Mouse (Mus musculus) G1E (cell line): ENCODE results near the gene Slc25a19. TPM values are rescaled to one million over a fixed set of nuclear protein-coding genes. Genes with fewer than 3 reads are reported as not detected.
"Not testable (repeated sequence)": the region's sequence is repeated elsewhere in the genome, so short reads cannot be mapped to it uniquely, and the experiment has no call there.

Source experiments
- ATAC-seq: 2 replicates; pipeline ENCODE4 v1.8.0; 2016; ENCODE audit warnings: mild to moderate bottlenecking; ENCODE audit not compliant: insufficient number of reproducible peaks, poor library complexity, low FRiP score, severe bottlenecking; ENCODE audit errors: extremely low read depth
- DNase-seq: peaks from one replicate; pipeline ENCODE4 v3.0.0; 2012; ENCODE audit warnings: low spot score
- H3K27me3 ChIP-seq: 2 replicates; pipeline ENCODE4 v1.6.1; 2012; ENCODE audit warnings: mild to moderate bottlenecking, low read length, inconsistent platforms; ENCODE audit not compliant: insufficient read depth
- H3K36me3 ChIP-seq: replicated peaks from 2 replicates; pipeline ENCODE3; 2012; ENCODE audit warnings: mild to moderate bottlenecking, inconsistent platforms
- H3K4me1 ChIP-seq: 2 replicates; pipeline ENCODE4 v1.6.1; 2012; ENCODE audit warnings: low read depth, low read length, inconsistent platforms, mixed read lengths; ENCODE audit not compliant: insufficient read depth
- H3K4me3 ChIP-seq: 2 replicates; pipeline ENCODE4 v1.5.1; 2012; ENCODE audit warnings: low read depth, mild to moderate bottlenecking, inconsistent platforms, low read length, moderate library complexity, mixed read lengths
- H3K9me3 ChIP-seq: replicated peaks from 2 replicates; pipeline ENCODE4 v1.6.1; 2012; ENCODE audit warnings: inconsistent platforms
- CTCF ChIP-seq: IDR thresholded peaks from 2 replicates; pipeline ENCODE4 v1.5.1; 2012; ENCODE audit warnings: low read depth, low read length, inconsistent platforms, mixed read lengths
- GATA1 ChIP-seq: IDR thresholded peaks from 2 replicates; pipeline ENCODE4 v1.6.1; 2012; ENCODE audit warnings: borderline replicate concordance, low read length, inconsistent platforms, mixed read lengths
- GATA2 ChIP-seq: IDR thresholded peaks from 2 replicates; pipeline ENCODE4 v1.6.1; 2012; ENCODE audit warnings: low read depth, low read length, inconsistent platforms, borderline replicate concordance
- POLR2AphosphoS5 ChIP-seq: IDR thresholded peaks from 2 replicates; pipeline ENCODE4 v1.6.1; 2012; ENCODE audit warnings: low read depth, low read length, inconsistent platforms; ENCODE audit not compliant: insufficient replicate concordance
- TAL1 ChIP-seq: conservative IDR thresholded peaks from 2 replicates; pipeline ENCODE4 v1.6.1; 2012; ENCODE audit warnings: low read depth, low read length, inconsistent platforms, mixed read lengths
- polyA plus RNA-seq: library from polyadenylated mRNA; stranded (reverse); fragments of >175 nt; gene quantifications from 2 replicates; pipeline ENCODE4 v1.2.3, GENCODE M21; 2012
- total RNA-seq, 2 experiments: library from RNA; stranded (forward) in 1 of 2; stranded (reverse) in 1 of 2; fragments of 200-1000 nt in 1 of 2; fragments of >200 nt in 1 of 2; fragmentation: Nextera tagmentation in 1 of 2; gene quantifications; 2 replicates each; pipeline ENCODE4 v1.2.3; 2014 to 2017

Slc25a19 gene
- total and polyA plus RNA-seq, 3 experiments, result 19.9 to 26.0 (median 22.3) TPM

GRCm38 (mm10) chr11:115653194-115653593, 25.1 kb upstream of the Slc25a19 start:
- peaks cover 95% of the 10 kb centered on the region for H3K36me3 ChIP-seq

GRCm38 (mm10) chr11:115651680-115652079, 23.6 kb upstream of the Slc25a19 start:
- no peak for TF ChIP-seq GATA1
- no peak for TF ChIP-seq POLR2AphosphoS5
- TF ChIP-seq TAL1, result no peak
- TF ChIP-seq GATA2, result no peak
- no peak for TF ChIP-seq CTCF
- Histone ChIP-seq H3K36me3 (peaks cover 99% of the 10 kb centered on the region), H3K9me3 (no peaks in the 10 kb centered on the region), H3K4me1 (peaks cover 33% of the 10 kb centered on the region), H3K27me3 (no peaks in the 10 kb centered on the region), H3K4me3 (no peak overlapping the region)
- DNase-seq (no peak), ATAC-seq (no peak)

More at GRCm38 (mm10) chr11:115653194-115653593, 25.1 kb upstream of the Slc25a19 start:
- no peaks in the 10 kb centered on the region for H3K27me3 ChIP-seq
- no peak overlapping the region for H3K4me3 ChIP-seq
- ATAC-seq (no peak), DNase-seq (no peak)
- no peaks in the 10 kb centered on the region for H3K9me3 ChIP-seq
- peaks cover 31% of the 10 kb centered on the region for H3K4me1 ChIP-seq
- TF ChIP-seq CTCF (no peak), GATA1 (no peak), POLR2AphosphoS5 (no peak), TAL1 (no peak), GATA2 (no peak)

- no peaks in the 10 kb centered on the region for H3K9me3 ChIP-seq
- TF ChIP-seq TAL1, result no peak
- TF ChIP-seq GATA2, result no peak
- TF ChIP-seq GATA1, result no peak
- TF ChIP-seq CTCF, result no peak
- no peak for TF ChIP-seq POLR2AphosphoS5
- no peak overlapping the region for H3K4me3 ChIP-seq
- peaks cover 97% of the 10 kb centered on the region for H3K36me3 ChIP-seq
- H3K4me1 ChIP-seq, result peaks cover 30% of the 10 kb centered on the region
- ATAC-seq, result no peak
- H3K27me3 ChIP-seq, result no peaks in the 10 kb centered on the region
- no peak for DNase-seq
Measured at GRCm38 (mm10) chr11:115649706-115650105, 21.6 kb upstream of the Slc25a19 start.

- TF ChIP-seq CTCF, result no peak
- DNase-seq (no peak), ATAC-seq (no peak)
- Histone ChIP-seq H3K9me3 (no peaks in the 10 kb centered on the region), H3K27me3 (no peaks in the 10 kb centered on the region), H3K36me3 (peaks cover 94% of the 10 kb centered on the region), H3K4me3 (no peak overlapping the region), H3K4me1 (peaks cover 35% of the 10 kb centered on the region)
Measured at GRCm38 (mm10) chr11:115647459-115647858, 19.4 kb upstream of the Slc25a19 start.

- no peaks in the 10 kb centered on the region for H3K9me3 ChIP-seq
- ATAC-seq, result no peak
- no peak for DNase-seq
- no peak overlapping the region for H3K4me3 ChIP-seq
- TF ChIP-seq POLR2AphosphoS5 (no peak), GATA2 (no peak), GATA1 (no peak), CTCF (no peak), TAL1 (no peak)
- peaks cover 94% of the 10 kb centered on the region for H3K36me3 ChIP-seq
- H3K4me1 ChIP-seq, result peaks cover 44% of the 10 kb centered on the region
- H3K27me3 ChIP-seq, result no peaks in the 10 kb centered on the region
Measured at GRCm38 (mm10) chr11:115646439-115646838, 18.3 kb upstream of the Slc25a19 start.

- H3K4me1 ChIP-seq, result peaks cover 54% of the 10 kb centered on the region
- not testable (repeated sequence) for DNase-seq, H3K4me3 ChIP-seq, ATAC-seq, H3K27me3 ChIP-seq, H3K9me3 ChIP-seq
- peaks cover 88% of the 10 kb centered on the region for H3K36me3 ChIP-seq
Measured at GRCm38 (mm10) chr11:115645498-115645897, 17.4 kb upstream of the Slc25a19 start.

- H3K4me1 ChIP-seq, result peaks cover 60% of the 10 kb centered on the region
- ATAC-seq (no peak), DNase-seq (no peak)
- peaks cover 84% of the 10 kb centered on the region for H3K36me3 ChIP-seq
- no peaks in the 10 kb centered on the region for H3K27me3 ChIP-seq
- H3K9me3 ChIP-seq, result no peaks in the 10 kb centered on the region
- no peak for TF ChIP-seq POLR2AphosphoS5
- TF ChIP-seq GATA2, result no peak
- no peak for TF ChIP-seq GATA1
- no peak for TF ChIP-seq CTCF
- TF ChIP-seq TAL1, result no peak
- H3K4me3 ChIP-seq, result no peak overlapping the region
Measured at GRCm38 (mm10) chr11:115644308-115644707, 16.2 kb upstream of the Slc25a19 start.
